Mouse (Mus musculus): ENCODE results near the gene Nupr1.

- TF ChIP-seq CTCF (conservative IDR thresholded peaks at IDR 0.05; ENCODE audit: insufficient read depth, insufficient read length, low read depth, low read length) (no peak), POLR2A (IDR thresholded peaks at IDR 0.05; ENCODE audit: low read depth, low read length) (no peak)
Measured at GRCm38 (mm10) chr7:126663646-126664045, 33.0 kb upstream of the Nupr1 start.

All from kidney, adult 2 months (tissue).